Mouse (Mus musculus) layer of hippocampus, adult 6 months (tissue): Measurements from ENCODE around the gene Vmn2r72. TPM values are rescaled to one million over a fixed set of nuclear protein-coding genes. Genes with fewer than 3 reads are reported as not detected.

ENCODE experiments used
- long read RNA-seq, 2 experiments: library from polyadenylated mRNA; unstranded; transcript quantifications; one replicate each; pipeline ENCODE4 v2.0.0; 2019 to 2020
- polyA plus RNA-seq: library from polyadenylated mRNA; unstranded; fragments of <200 nt; fragmentation: Nextera tagmentation; gene quantifications from 2 replicates; pipeline ENCODE4 v1.2.3, GENCODE M21; 2021

Gene Vmn2r72
- not detected in 2 replicates for polyA plus RNA-seq
- long read RNA-seq, experiment 1 = 0 reads
- long read RNA-seq, experiment 2 = 0 reads

GRCm38 (mm10) chr7:85754997-85755396 is at the start of gene Vmn2r72:
Vmn2r72 (minus strand) TSS chr7:85755097.

Other genes with a start within 250 kb of the Vmn2r72 start
- gene Vmn2r71, start 192.0 kb downstream of the Vmn2r72 start, polyA plus RNA-seq = not detected in 2 replicates
- gene Vmn2r70, start 185.9 kb downstream of the Vmn2r72 start, polyA plus RNA-seq = not detected in 2 replicates
- not detected in 2 replicates for gene Vmn2r73, start 121.2 kb upstream of the Vmn2r72 start, polyA plus RNA-seq
- gene Vmn2r74, start 206.5 kb upstream of the Vmn2r72 start, polyA plus RNA-seq = not detected in 2 replicates